Mouse (Mus musculus) neutrophil, adult 5-6 weeks (primary cell): ENCODE data around the gene Wasf2. TPM values are rescaled to one million over a fixed set of nuclear protein-coding genes. Genes with fewer than 3 reads are reported as not detected.
"Not testable (repeated sequence)": the region's sequence is repeated elsewhere in the genome, so short reads cannot be mapped to it uniquely, and the experiment has no call there.

Source experiments
- ATAC-seq: fragments of 151-379, 151-347 bp; 2 replicates; pipeline ENCODE4 v1.8.0; 2017; ENCODE audit warnings: mild to moderate bottlenecking, moderate TSS enrichment; ENCODE audit not compliant: insufficient number of reproducible peaks, poor library complexity, low FRiP score, severe bottlenecking; ENCODE audit errors: extremely low read depth
- total RNA-seq: library from RNA; stranded (forward); fragments of 200-1000 nt; gene quantifications from 2 replicates; pipeline ENCODE4 v1.2.3, GENCODE M21; 2017

The Wasf2 gene
- total RNA-seq, 1 experiment from 2014 or later, result 105 TPM

- ATAC-seq, result peak; percentile 36
Measured at GRCm38 (mm10) chr4:133094936-133095733, 35.2 kb upstream of the Wasf2 start.

DNA sequence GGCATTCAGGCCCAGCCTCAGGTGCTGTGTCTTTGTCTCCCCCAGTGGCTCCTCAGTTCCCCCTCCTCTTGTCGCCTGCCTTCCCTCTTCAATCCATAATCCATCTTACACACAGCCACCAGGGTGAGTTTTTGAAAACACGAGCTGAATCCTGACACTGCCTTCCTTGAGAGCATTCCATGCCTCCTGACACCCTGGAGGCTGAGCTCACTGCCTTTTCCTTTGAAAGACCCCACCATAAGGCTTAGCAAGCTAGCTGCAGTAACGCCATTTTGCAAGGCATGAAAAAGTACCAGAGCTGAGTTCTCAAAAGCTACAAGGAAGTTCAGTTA, 34.6 kb upstream of the Wasf2 start:
- ATAC-seq, result not testable (repeated sequence)

- ATAC-seq, result not testable (repeated sequence)
Measured at GRCm38 (mm10) chr4:133096671-133097070, 33.6 kb upstream of the Wasf2 start.

DNA sequence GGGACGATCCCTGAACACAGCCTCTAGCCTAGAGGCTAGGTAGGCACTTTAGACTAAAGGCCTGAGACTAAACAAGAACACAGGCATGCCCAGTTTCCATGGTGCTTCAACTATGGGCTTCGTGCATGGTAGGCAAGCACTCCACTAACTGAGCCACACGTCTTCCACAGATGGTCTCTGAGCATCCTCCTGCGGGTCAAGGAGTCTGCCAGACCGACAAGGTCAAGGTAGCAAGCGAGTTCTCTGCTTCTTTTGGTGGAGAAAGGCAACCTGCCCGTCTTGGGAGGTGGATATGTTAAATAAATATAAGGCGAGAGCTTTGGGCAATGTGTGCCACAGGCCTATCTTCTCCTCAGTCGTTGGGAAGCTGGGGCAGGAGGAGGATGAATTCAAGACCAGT, 28.6 kb upstream of the Wasf2 start:
- ATAC-seq, result no peak

DNA sequence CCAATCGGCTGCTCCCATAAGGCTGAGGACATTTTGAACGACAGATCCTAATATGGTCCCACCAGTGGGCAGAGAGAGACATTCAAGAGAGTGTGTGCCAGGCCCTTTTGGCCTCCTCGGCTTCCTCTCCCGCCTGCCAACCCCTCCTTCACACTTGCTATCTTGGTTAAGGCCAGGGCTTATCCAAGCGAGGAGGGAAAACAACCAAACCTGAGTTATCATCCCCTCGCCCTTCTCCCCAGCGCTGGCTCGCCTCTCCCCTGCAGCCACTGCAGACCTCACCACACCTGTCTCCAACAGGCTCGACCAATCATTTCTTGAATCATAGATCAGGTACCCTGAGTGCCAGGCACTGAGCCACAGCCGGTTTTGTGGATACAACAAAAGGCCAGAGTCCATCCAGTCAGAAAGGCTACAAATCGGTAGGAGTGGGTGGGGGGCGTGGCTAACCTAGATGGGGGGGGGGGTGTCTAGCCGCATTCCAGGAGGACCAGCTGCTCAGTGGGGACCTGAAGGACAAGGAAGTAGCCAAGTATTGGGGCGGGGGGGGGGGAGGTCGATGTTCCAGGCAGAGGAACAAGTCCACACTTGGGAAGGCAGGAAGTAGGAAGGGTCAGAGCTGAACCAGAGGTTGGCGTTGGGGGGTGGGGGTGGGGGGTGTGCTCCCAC, 26.6 kb upstream of the Wasf2 start:
- ATAC-seq, result no peak

DNA sequence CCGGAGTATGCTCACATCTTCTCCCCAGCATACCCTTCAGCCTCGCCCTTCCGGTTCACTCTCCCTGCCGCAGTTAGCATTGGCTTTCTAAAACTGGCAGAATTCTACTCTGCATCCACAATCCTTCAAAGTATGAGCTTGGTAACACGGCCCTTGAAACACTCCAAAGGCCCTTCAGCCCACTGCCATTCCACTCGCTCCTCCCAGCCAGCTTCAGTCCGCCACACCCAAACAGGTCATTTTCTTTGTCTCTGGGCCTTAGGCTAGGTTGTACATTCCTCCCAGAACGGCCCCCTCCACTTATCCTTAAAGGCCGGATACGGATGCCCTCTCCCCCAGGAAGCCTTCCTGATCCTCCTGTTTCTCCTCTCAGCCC, 26.1 kb upstream of the Wasf2 start:
- no peak for ATAC-seq

DNA sequence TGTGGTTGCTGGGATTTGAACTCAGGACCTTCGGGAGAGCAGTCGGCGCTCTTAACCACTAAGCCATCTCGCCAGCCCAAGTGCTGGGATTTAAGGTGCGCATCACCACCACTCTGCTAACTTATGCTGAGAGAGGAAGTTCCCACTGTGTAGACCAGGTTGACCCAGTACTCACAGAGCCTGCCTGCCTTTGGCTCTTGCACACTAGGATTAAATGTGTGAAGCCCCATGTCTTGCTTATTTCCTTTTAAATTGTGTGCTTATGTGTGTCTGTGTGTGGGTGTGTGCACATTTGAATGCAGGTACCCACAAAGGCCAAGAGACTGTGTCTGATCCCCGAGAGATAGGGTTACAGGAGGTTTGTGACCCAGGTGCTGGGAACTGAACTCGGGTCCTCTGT, 23.6 kb upstream of the Wasf2 start:
- no peak for ATAC-seq

DNA sequence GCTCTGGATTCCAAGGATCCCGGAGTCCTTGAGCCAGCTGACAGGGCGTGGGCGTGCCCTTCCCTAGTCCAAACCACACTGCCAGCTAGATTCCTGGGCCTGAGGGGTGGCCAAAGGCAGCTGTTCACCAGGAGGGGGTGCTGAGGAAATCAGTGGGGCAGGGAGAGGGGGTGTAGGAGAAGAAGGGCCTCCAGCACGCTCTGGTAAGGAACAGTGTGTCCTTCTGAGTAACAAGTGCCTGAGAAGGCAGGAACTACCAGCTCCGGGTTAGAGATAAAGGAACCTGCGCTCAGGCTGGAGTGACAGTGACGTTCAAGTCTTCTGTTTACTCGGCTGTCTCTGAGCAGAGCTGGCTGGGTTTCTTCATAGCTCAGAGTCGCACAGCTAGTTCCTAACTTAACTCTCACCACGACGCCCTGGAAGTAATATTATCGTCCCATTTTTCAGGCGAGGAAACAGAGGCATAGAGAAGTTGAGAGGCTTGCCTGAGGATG, 22.5 kb upstream of the Wasf2 start:
- no peak for ATAC-seq

GRCm38 (mm10) chr4:133108481-133109334, 21.6 kb upstream of the Wasf2 start:
- ATAC-seq, result no peak

GRCm38 (mm10) chr4:133109335-133109801, 20.9 kb upstream of the Wasf2 start:
- 0 out of 2 replicates have a peak, but pooled peaks have one; percentile 24 for ATAC-seq

- no peak for ATAC-seq
Measured at GRCm38 (mm10) chr4:133112175-133112838, 18.0 kb upstream of the Wasf2 start.

DNA sequence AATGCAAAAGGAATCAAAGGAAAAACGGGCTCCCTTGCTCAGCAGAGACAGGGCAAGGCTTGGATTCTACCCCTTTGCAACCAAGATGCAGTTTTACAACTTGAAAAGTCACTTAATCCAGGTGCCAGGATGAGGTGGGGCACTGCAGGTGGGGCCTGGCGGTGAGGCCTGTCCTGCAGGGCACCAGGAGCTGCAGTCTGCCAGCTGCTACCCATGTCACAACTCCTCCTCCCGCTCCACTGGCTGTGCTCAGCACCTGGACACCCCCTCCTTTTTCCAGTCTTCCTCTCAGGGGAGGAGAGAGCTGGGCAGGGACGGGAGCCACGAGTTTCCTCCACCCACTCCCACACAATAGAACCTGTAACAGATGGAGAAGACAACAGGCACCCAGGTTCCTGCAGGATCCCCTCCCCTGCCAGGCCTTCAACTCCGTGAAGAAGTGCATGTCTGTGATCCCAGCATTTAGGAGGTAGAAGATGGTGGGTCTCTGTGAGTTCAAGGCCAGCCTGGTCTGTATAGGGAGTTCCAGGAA, 16.9 kb upstream of the Wasf2 start:
- no peak for ATAC-seq

DNA sequence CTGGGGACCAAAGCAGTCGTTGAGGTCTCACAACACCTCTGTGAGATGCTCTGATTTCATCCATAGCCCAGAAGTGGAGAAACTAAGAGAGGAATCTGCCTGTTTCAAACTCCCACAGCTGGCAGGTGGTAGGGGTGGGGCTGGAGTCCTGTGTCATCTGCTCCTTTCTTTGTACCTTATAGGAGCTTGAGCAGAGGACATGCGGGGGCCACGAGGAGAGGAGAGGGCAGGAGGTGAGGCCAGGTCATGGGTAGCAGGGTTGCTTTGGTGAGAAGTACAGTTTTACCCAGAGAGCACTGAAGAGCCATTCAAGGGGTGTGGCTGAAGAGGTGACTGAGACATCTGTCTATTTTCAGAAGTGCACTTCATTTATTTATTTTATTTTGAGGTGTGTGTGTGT, 15.5 kb upstream of the Wasf2 start:
- ATAC-seq, result no peak

DNA sequence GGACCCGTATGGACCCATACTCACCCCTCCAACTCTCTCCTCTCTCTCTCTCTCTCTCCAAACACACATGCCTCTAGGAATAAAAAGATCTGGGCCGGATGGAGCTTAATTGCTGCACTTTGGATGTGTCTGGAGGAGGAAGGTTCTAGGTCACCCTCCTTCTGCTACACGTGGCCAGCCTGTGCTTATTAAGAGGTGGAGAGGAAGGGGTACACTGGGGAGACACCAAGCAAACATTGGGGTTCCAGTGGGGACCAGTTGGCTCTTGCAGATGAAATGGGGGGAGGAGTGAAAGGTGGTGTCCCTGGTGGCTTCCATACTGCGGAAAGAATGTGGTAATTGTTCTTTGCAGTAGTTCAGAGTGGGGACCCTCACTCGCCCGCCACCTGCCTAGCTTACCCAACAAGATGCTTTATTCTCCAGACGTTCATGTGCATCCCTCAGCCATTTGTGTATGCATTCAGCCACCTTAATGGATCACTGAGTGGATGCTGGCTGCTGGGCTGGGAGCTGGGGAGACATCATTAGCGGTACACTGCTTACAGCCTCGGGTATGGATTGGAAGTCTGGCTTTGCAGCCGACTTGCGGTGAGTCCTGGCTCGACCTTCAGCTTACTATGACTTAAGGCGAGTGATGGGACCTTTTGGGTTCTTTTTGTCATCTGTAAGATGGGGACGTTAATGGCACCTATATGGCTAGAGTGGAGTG, 14.4 kb upstream of the Wasf2 start:
- ATAC-seq, result no peak

DNA sequence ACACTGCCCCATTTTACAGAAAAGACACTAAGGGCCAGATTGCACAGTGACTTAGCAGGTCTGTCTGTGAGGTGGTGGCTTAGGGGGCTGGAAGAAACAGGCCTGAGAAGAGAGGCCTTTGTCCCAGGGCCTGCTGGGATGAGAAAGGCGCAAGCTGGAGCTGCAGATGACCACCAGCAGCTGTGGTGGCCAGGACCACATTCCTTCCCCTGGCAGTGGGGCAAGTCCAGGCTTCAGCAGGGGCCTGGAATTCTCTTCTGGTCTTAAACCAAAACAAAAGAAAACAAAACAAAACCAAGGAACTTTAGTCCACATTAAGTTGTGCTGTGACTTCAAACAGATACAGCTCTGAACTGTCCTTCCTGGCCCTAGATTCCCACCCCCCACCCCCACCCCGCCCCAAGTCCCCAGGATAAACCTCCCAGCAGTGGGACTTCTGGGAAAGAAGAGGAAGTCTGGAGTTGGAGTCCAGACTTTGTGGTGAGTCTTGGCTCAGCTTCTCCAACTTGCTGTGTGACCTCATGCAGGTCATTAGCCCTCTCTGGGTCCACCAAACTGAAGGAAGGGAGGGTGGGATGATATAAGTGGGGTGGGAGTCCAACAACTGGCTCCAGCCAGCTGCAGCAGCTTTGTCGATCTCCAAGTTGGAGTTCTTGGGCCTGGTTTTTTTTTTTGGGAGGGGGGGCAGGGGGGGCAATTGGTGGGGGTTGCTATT, 13.4 kb upstream of the Wasf2 start:
- no peak for ATAC-seq

DNA sequence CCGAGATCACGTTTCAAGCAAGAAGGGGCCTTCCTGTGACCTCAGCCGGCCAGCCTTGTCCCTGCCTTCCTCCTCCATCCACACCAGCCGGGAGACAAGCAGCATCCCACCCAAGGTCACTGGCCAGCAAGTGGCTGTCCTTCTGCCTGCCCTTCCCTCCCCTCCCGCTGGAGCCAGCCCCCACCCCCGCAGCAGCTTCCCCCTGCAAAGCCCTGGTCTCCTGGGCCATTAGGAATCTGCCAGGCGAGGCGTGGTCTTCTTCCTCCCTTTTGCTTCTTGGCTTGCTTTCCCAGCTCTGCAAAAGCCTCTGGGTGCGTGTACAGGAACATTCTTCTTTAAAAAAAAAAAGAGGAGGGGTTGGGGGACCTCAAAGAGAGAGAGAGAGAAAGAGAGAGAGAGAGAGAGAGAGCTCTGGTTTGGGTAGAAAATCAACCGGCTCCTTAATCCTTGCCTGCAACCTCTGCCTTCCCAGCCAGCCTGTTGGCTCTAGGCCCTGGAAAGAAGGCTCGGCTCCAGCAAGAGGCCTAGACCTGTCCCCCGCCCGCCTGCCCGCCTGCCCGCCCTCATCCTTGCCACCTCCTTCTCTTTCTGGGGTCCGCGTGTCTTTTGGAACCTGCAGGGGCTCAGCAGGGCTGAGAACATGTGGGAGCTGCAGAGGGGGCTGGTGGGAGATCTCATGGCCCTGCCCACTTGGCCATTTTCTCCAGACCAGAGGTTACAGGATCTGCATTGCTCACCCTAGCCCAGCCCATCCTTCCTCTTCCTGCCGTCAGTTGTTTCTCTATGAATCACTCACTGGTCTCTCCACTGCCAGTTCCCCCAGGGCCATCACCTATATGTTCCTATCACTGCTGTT, 12.5 kb upstream of the Wasf2 start:
- ATAC-seq, result peak; percentile 51
